In the genomic region with DNA sequence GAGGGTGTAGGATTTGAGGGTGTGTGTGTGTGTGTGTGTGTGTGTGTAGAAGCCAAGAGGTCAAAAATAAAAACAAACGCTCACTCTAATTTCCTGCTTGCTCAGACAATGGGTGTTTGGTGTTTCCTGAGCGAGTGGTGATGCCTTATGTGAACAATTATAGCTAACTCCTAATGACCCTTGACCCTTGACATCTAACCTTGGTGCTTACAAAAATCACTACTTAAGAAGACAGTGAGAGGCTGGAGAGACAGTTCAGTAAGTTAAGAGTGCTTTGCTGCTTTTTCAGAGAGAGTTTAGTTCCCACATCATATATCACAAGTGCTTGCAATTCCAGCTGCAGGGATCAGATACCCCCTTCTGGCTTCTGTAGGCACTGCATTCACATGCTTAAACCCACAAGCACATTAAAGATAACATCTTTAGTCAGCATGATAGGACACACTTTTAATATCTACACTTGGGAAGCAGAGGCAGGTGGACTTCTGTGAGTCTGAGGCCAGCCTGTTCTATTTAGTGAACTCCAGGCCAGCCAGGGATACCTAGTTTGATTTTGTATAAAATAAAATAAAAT, we compare ENCODE assay signal across 11 mouse cellular contexts. TPM values are rescaled to one million over a fixed set of nuclear protein-coding genes. Genes with fewer than 3 reads are reported as not detected.
A peak's percentile ranks its signal among the peaks of the same experiment; 100 is the strongest.
DNase-seq lines count a peak whose midpoint lies in the region; ATAC-seq and TF ChIP-seq lines count a peak whose summit lies in the region.
"Had no signal": no experiment of that assay in that cellular context is flagged by ENCODE, and none has a peak within 500 bp of the region (broad histone marks: within the 10 kb centered on the region; RNA-seq: fewer than 3 reads in every experiment).

No protein-coding gene starts in this region.

- no peaks in the 10 kb centered on the region for H3K36me3 ChIP-seq in limb, embryonic 14.5 days (ENCODE audit: control insufficient read depth, insufficient read depth, low read length)

- peak; percentile 53 for DNase-seq in CD4-positive, CD25-positive, alpha-beta regulatory T cell, adult 2 months (ENCODE audit: low read depth, low spot score)
- no peak for DNase-seq in left cerebral cortex, adult 2 months (ENCODE audit: extremely low spot score in 1 of 2, low spot score in 2 of 2)
- DNase-seq in left cerebral cortex, adult 11 months (ENCODE audit: low spot score), result no peak
- DNase-seq in ZHBTc4 (ENCODE audit: low read depth, low spot score), result peak; percentile 47
- DNase-seq in limb, embryonic 14.5 days (ENCODE audit: low spot score), result peak; percentile 29
- no peak for DNase-seq in gastrocnemius, postnatal 4 days (ENCODE audit: low spot score in 2 of 2)
- DNase-seq: kidney, adult 9 months; thymus, postnatal 25 days had no signal

- 36% methylated on average over 2 of the region's 2 CpGs for WGBS in limb, embryonic 14.5 days

- no peak for ATAC-seq in CD4-positive, CD25-positive, alpha-beta regulatory T cell, adult 4 months
- ATAC-seq in limb, embryonic 14.5 days (ENCODE audit: low FRiP score, low read depth), result no peak
- ATAC-seq in activated CD4-positive, CD25-positive, alpha-beta regulatory T cell, adult 4 months, result no peak

- H3K4me2 ChIP-seq in limb, embryonic 14.5 days (replicated peaks; ENCODE audit: low read depth, low read length, severe bottlenecking), result no peak overlapping the region

- no peak for TF ChIP-seq POLR2A in limb, embryonic 14.5 days (IDR thresholded peaks at IDR 0.05; ENCODE audit: borderline replicate concordance, extremely low read depth, insufficient read depth, insufficient read length)

- no peaks in the 10 kb centered on the region for H3K27me3 ChIP-seq in limb, embryonic 14.5 days (ENCODE audit: control insufficient read depth, insufficient read depth, low read length)

- H3K9me3 ChIP-seq in limb, embryonic 14.5 days (ENCODE audit: control insufficient read depth, low read length), result no peaks in the 10 kb centered on the region

- H3K9ac ChIP-seq in limb, embryonic 14.5 days (ENCODE audit: low read depth, low read length, severe bottlenecking), result no peak overlapping the region

- H3K27ac ChIP-seq in left cerebral cortex, adult 2 months, result no peak overlapping the region
- H3K27ac ChIP-seq in limb, embryonic 14.5 days (replicated peaks; ENCODE audit: low read depth, low read length), result no peak overlapping the region

- TF ChIP-seq CTCF in left cerebral cortex, adult 2 months (IDR thresholded peaks at IDR 0.05), result peak; percentile 60

- no peak overlapping the region for H3K4me3 ChIP-seq in left cerebral cortex, adult 2 months
- H3K4me3 ChIP-seq in limb, embryonic 14.5 days (replicated peaks; ENCODE audit: low read length), result no peak overlapping the region

- H3K4me1 ChIP-seq in limb, embryonic 14.5 days (ENCODE audit: control insufficient read depth, insufficient read depth, low read length), result no peaks in the 10 kb centered on the region

- intact Hi-C loops in left cerebral cortex, adult 2 months (cut with DNase I), result loop anchor here (10.0 kb wide), 1 partner anchor 323 kb away; a partner anchor contains a TSS

RNA-seq across cellular contexts. Expression of a gene that starts 8.7 kb away (rescaled TPM):
- polyA plus RNA-seq in CD4-positive, CD25-positive, alpha-beta regulatory T cell, adult 4 months (2017; shearing (Covaris generic)), result 10 to 100 TPM; 79.5 to 90.2 TPM
- 1 to 10 TPM; 2.2 to 3.0 TPM for total RNA-seq in left cerebral cortex, adult 2 months (2021)
- 0.36 and 0.69 TPM in 2 replicates for polyA plus RNA-seq in limb, embryonic 14.5 days (2012; rRNA removed)
- 0.19 and 0.21 TPM in 2 replicates for polyA plus RNA-seq in limb, embryonic 14.5 days (2014; fragmentation: Nextera tagmentation; extraction: Ambion mirVana)
- total RNA-seq in gastrocnemius, postnatal 4 days (2021), result not detected
- polyA plus RNA-seq in activated CD4-positive, CD25-positive, alpha-beta regulatory T cell, adult 4 months (2017; shearing (Covaris generic)), result 100 to 1,000 TPM in 1 of 2 experiments, 10 to 100 TPM in 1; 84.3 to 121 TPM

RNA-seq across cellular contexts. Expression of a gene that starts 15.5 kb away (rescaled TPM):
- polyA plus RNA-seq in CD4-positive, CD25-positive, alpha-beta regulatory T cell, adult 4 months (2017; shearing (Covaris generic)), result not detected
- total RNA-seq in left cerebral cortex, adult 2 months (2021), result not detected
- 0.12 TPM in 1 of 2 replicates, not detected in the other for polyA plus RNA-seq in limb, embryonic 14.5 days (2012; rRNA removed)
- not detected in 2 replicates for polyA plus RNA-seq in limb, embryonic 14.5 days (2014; fragmentation: Nextera tagmentation; extraction: Ambion mirVana)
- total RNA-seq in gastrocnemius, postnatal 4 days (2021), result not detected
- polyA plus RNA-seq in activated CD4-positive, CD25-positive, alpha-beta regulatory T cell, adult 4 months (2017; shearing (Covaris generic)), result not detected

RNA-seq across cellular contexts. Expression of a gene that starts 33.1 kb away (rescaled TPM):
- polyA plus RNA-seq in CD4-positive, CD25-positive, alpha-beta regulatory T cell, adult 4 months (2017; shearing (Covaris generic)), result not detected
- not detected for total RNA-seq in left cerebral cortex, adult 2 months (2021)
- polyA plus RNA-seq in limb, embryonic 14.5 days (2012; rRNA removed), result 1.0 and 1.2 TPM in 2 replicates
- 0.76 and 1.3 TPM in 2 replicates for polyA plus RNA-seq in limb, embryonic 14.5 days (2014; fragmentation: Nextera tagmentation; extraction: Ambion mirVana)
- not detected for total RNA-seq in gastrocnemius, postnatal 4 days (2021)
- polyA plus RNA-seq in activated CD4-positive, CD25-positive, alpha-beta regulatory T cell, adult 4 months (2017; shearing (Covaris generic)), result not detected
- polyA plus RNA-seq: lung, embryonic 16.5 days had no signal

RNA-seq across cellular contexts. Expression of a gene that starts 56.8 kb away (rescaled TPM):
- polyA plus RNA-seq in CD4-positive, CD25-positive, alpha-beta regulatory T cell, adult 4 months (2017; shearing (Covaris generic)), result 10 to 100 TPM; 50.4 to 78.2 TPM
- 100 to 1,000 TPM; 126 to 132 TPM for total RNA-seq in left cerebral cortex, adult 2 months (2021)
- polyA plus RNA-seq in limb, embryonic 14.5 days (2012; rRNA removed), result 140 and 148 TPM in 2 replicates
- polyA plus RNA-seq in limb, embryonic 14.5 days (2014; fragmentation: Nextera tagmentation; extraction: Ambion mirVana), result 65.8 and 74.9 TPM in 2 replicates
- 100 to 1,000 TPM in 1 of 2 experiments, 10 to 100 TPM in 1; 85.4 to 111 TPM for total RNA-seq in gastrocnemius, postnatal 4 days (2021)
- 10 to 100 TPM; 57.0 to 62.6 TPM for polyA plus RNA-seq in activated CD4-positive, CD25-positive, alpha-beta regulatory T cell, adult 4 months (2017; shearing (Covaris generic))

Comparison
In these comparisons a context has a peak if more than half of its experiments do, and no peak if none do; other contexts are left out.
1. DNase-seq: peak in CD4-positive, CD25-positive, alpha-beta regulatory T cell, adult 2 months (single experiment), ZHBTc4 (single experiment) and limb, embryonic 14.5 days (single experiment); none in left cerebral cortex, adult 2 months (0 of 2), left cerebral cortex, adult 11 months (single experiment) and gastrocnemius, postnatal 4 days (0 of 2).
2. RNA of a gene that starts 8.7 kb away (polyA plus RNA-seq): 84.3 to 121 TPM in activated CD4-positive, CD25-positive, alpha-beta regulatory T cell, adult 4 months and 79.5 to 90.2 TPM in CD4-positive, CD25-positive, alpha-beta regulatory T cell, adult 4 months; 0.19 to 0.69 TPM in limb, embryonic 14.5 days; every median in the first group is over 10 times any median in the second.